Mouse (Mus musculus) small intestine, adult 10 weeks (tissue): Measurements from ENCODE around the gene Mcub. TPM values are rescaled to one million over a fixed set of nuclear protein-coding genes. Genes with fewer than 3 reads are reported as not detected.

Experiments
- polyA plus RNA-seq: library from polyadenylated mRNA; stranded (reverse); fragments of 350-450 nt; fragmentation: Illumina TruSeq; extraction: RNeasy Lipid Tissue Mini Kit (QIAGEN cat#74804); gene quantifications from one replicate; pipeline ENCODE4 v1.2.3, GENCODE M21; 2014; ENCODE audit warnings: low replicate concordance

Gene Mcub
- polyA plus RNA-seq: 1.9 TPM

DNA sequence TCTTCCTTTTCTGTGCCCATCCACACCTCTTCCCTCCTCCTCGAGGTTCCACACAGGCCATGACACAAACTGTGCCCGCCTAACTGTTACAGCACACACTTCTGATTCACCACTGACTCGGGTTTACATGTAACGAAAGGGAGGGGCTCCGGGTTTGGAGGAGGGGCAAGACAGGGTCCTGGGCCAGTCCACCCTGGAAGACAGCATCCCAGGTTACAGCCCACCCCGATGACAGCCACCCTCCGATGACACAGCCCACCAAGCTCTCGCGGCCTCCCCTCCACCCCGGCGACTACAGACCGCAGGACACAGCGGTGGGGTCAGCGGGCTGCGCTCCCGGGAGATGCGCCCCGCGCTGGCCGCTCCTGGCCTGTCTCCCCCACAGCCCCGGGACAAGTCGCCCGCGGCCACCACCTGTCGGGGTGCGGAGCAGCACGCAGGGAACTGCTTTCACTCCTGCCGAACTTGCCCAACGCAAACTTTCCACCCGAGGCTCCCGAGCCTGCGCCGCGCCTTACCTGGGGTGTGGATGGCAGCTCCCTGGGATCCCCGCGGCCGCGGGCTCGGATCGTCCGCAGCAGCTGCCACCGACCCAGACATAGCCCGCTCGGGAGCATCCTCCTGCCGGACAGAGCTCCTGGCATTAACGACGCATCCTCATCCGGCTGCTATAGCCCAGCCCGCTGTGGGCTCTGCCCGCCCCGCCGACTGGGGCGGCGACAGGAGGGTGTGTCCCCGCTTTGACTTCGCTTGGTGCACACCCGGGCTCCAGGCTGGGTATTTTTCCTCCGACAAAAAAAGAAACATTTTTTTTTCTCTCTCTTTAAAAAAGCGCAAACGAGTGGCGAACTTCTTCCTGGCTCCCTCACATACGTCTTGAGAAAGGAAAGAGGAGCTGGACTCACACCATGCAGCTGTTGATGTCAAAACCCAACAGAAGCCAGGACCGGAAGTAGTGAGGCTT lies at the start of gene Mcub:
Mcub (minus strand) TSS at position 775 of the 964 bp plus-strand sequence.

DNA sequence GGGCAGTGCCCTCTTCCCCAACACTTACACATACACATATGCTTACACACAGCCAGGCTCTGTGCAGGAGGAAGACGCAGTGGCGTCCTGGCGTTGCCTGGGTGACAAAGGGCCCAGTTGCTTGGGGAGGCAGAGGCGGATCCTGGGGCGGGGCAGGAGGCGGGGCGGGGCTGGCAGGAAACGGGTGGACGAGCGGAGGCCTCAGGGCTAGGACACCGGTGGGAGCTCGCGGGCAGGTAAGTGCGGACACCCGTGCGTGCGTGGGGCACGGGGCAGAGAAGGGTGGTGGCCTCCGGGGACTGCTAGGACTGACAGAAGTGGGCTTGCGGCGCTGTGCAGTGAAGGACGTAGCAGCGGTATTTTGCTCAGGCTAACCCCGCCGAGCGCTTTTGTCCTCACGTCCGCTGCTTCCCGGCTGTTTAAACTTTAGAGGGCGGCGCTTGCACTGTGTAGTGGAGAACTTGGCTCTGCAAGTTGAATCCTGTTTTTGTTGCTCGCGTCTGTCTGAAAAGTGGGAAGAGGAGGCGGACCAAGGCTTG lies 68.7 kb downstream of the Mcub start, which contains the start of gene Casp6:
Casp6 (plus strand) TSS at position 155 of the 539 bp plus-strand sequence.

DNA sequence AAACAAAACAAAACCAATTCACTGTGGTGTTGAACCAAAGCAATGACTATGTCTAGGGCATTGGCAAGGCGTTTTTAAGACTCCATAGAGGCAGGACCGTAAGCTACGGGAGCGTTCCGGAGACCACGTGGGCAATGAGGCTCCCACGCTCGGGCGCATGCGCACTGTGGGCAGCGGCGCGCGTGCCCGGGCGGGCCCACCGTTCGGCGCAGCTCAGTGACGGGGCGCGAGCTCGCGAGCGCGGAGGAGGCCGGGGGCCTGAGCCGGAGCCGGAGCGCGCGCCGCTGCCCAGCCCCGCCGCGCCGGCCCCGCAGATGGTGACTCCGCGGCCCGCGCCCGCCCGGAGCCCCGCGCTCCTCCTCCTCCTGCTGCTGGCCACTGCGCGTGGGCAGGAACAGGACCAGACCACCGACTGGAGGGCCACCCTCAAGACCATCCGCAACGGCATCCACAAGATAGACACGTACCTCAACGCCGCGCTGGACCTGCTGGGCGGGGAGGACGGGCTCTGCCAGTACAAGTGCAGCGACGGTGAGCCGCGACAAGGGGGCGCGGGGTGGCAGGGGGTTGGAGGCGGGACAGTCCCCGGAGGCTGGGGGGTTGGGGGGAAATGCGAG lies 91.5 kb downstream of the Mcub start, which contains the start of gene Pla2g12a:
Pla2g12a (plus strand) TSS at position 202 of the 617 bp plus-strand sequence.

Other genes with a start within 250 kb of the Mcub start
- gene Egf, start 214.9 kb downstream of the Mcub start, polyA plus RNA-seq: 1.1 TPM
- gene Lrit3, start 166.2 kb downstream of the Mcub start, polyA plus RNA-seq: not detected
- not detected for gene Rrh, start 147.6 kb downstream of the Mcub start, polyA plus RNA-seq
- 55.9 TPM for gene Gar1, start 138.8 kb downstream of the Mcub start, polyA plus RNA-seq
- gene Cfi, start 134.3 kb downstream of the Mcub start, polyA plus RNA-seq: 3.8 TPM
- 7.2 TPM for gene Pla2g12a, start 91.6 kb downstream of the Mcub start, polyA plus RNA-seq
- 353 TPM for gene Casp6, start 68.8 kb downstream of the Mcub start, polyA plus RNA-seq
- gene Sec24b, start 91.3 kb upstream of the Mcub start, polyA plus RNA-seq: 35.6 TPM
- 0.93 TPM for gene Col25a1, start 161.3 kb upstream of the Mcub start, polyA plus RNA-seq